Mouse (Mus musculus): ENCODE measurements around the gene Adamts13. TPM values are rescaled to one million over a fixed set of nuclear protein-coding genes. Genes with fewer than 3 reads are reported as not detected.

Gene Adamts13
- polyA plus RNA-seq, 1 experiment from 2014 or later: 0.20 TPM

DNA sequence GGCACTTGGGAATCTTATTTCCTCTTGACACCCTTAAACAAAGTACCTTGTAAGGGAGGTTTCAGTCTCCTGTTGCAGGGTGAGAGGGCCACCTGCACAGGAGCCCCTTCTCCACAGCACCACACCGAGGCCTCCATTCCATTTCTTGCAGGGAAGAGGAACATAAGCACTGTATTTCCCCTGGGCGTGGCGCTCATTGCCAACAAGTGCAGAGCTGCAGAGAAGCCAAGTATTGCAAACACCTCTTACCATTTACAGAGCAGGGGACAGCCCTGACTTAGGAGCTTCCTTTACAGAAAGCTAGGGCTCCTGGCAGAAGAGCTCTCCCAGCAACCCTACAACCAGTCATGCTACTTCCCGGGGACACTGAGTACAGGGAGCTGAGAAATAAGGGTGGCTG, 21.0 kb upstream of the Adamts13 start:
- no peaks in the 10 kb centered on the region for H3K9me3 ChIP-seq (ENCODE audit: control insufficient read depth)
- WGBS: 79% methylated on average over 4 of the region's 4 CpGs
- H3K4me1 ChIP-seq (replicated peaks; ENCODE audit: control insufficient read depth, insufficient read depth, low read length): no peaks in the 10 kb centered on the region
- H3K27ac ChIP-seq (ENCODE audit: low read depth, low read length): no peak overlapping the region
- H3K36me3 ChIP-seq (ENCODE audit: control insufficient read depth, insufficient read depth): peaks cover 69% of the 10 kb centered on the region
- ATAC-seq: no peak
- H3K9ac ChIP-seq (ENCODE audit: low read depth, low read length): no peak overlapping the region
- no peak overlapping the region for H3K4me2 ChIP-seq (replicated peaks; ENCODE audit: low read depth)
- H3K27me3 ChIP-seq (replicated peaks; ENCODE audit: control insufficient read depth, insufficient read depth, low read length): no peaks in the 10 kb centered on the region
- no peak for TF ChIP-seq CTCF (IDR thresholded peaks at IDR 0.05; ENCODE audit: low read depth)
- no peak overlapping the region for H3K4me3 ChIP-seq (ENCODE audit: low read depth, low read length)

DNA sequence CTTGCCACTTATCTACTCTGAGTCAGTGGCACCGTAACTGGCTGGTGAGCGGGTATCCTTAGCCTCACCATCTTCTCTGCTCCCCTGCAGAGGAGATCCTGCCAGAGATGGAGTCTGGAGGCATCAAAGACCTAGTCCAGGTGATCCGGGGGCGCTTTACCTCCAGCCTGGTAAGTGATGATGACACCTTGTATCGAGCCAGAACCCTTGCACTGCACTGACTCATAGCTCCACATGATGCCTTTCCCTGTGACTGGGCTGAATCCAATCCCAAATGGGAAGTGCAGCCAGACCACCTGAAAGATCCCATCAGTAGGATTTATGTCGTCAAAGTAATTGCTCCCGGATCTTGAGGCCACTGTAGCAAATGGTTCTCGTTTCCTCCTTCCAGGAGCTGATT, 20.4 kb upstream of the Adamts13 start:
- no peak for TF ChIP-seq CTCF (IDR thresholded peaks at IDR 0.05; ENCODE audit: low read depth)
- H3K4me1 ChIP-seq (replicated peaks; ENCODE audit: control insufficient read depth, insufficient read depth, low read length): no peaks in the 10 kb centered on the region
- WGBS: 85% methylated on average over 8 of the region's 8 CpGs

GRCm38 (mm10) chr2:26954735-26955395, 18.4 kb upstream of the Adamts13 start:
- TF ChIP-seq CTCF (IDR thresholded peaks at IDR 0.05; ENCODE audit: low read depth): no peak
- Histone ChIP-seq H3K9ac (ENCODE audit: low read depth, low read length) (no peak overlapping the region), H3K4me3 (ENCODE audit: low read depth, low read length) (no peak overlapping the region), H3K4me2 (replicated peaks; ENCODE audit: low read depth) (no peak overlapping the region), H3K36me3 (ENCODE audit: control insufficient read depth, insufficient read depth) (peaks cover 78% of the 10 kb centered on the region), H3K9me3 (ENCODE audit: control insufficient read depth) (no peaks in the 10 kb centered on the region), H3K4me1 (replicated peaks; ENCODE audit: control insufficient read depth, insufficient read depth, low read length) (no peaks in the 10 kb centered on the region), H3K27me3 (replicated peaks; ENCODE audit: control insufficient read depth, insufficient read depth, low read length) (no peaks in the 10 kb centered on the region), H3K27ac (ENCODE audit: low read depth, low read length) (peak overlapping the region; percentile 30; the same call in 1 of the 2 replicates)
- 79% methylated on average over 2 of the region's 2 CpGs for WGBS
- ATAC-seq: no peak

More for the DNA sequence above, 20.4 kb upstream of the Adamts13 start:
- Histone ChIP-seq H3K9me3 (ENCODE audit: control insufficient read depth) (no peaks in the 10 kb centered on the region), H3K4me3 (ENCODE audit: low read depth, low read length) (no peak overlapping the region), H3K36me3 (ENCODE audit: control insufficient read depth, insufficient read depth) (peaks cover 70% of the 10 kb centered on the region), H3K27me3 (replicated peaks; ENCODE audit: control insufficient read depth, insufficient read depth, low read length) (no peaks in the 10 kb centered on the region), H3K9ac (ENCODE audit: low read depth, low read length) (no peak overlapping the region), H3K4me2 (replicated peaks; ENCODE audit: low read depth) (no peak overlapping the region), H3K27ac (ENCODE audit: low read depth, low read length) (no peak overlapping the region)
- no peak for ATAC-seq

GRCm38 (mm10) chr2:26956811-26957487, 16.3 kb upstream of the Adamts13 start:
- no peaks in the 10 kb centered on the region for H3K9me3 ChIP-seq (ENCODE audit: control insufficient read depth)
- H3K36me3 ChIP-seq (ENCODE audit: control insufficient read depth, insufficient read depth): peaks cover 83% of the 10 kb centered on the region
- peak; percentile 98 for ATAC-seq
- no peaks in the 10 kb centered on the region for H3K4me1 ChIP-seq (replicated peaks; ENCODE audit: control insufficient read depth, insufficient read depth, low read length)
- peak overlapping the region; percentile 91 for H3K27ac ChIP-seq (ENCODE audit: low read depth, low read length)
- no peak overlapping the region for H3K4me2 ChIP-seq (replicated peaks; ENCODE audit: low read depth)
- H3K9ac ChIP-seq (ENCODE audit: low read depth, low read length): no peak overlapping the region
- H3K27me3 ChIP-seq (replicated peaks; ENCODE audit: control insufficient read depth, insufficient read depth, low read length): no peaks in the 10 kb centered on the region
- 53% methylated on average over 12 of the region's 12 CpGs for WGBS
- H3K4me3 ChIP-seq (ENCODE audit: low read depth, low read length): no peak overlapping the region
- TF ChIP-seq CTCF (IDR thresholded peaks at IDR 0.05; ENCODE audit: low read depth): no peak

DNA sequence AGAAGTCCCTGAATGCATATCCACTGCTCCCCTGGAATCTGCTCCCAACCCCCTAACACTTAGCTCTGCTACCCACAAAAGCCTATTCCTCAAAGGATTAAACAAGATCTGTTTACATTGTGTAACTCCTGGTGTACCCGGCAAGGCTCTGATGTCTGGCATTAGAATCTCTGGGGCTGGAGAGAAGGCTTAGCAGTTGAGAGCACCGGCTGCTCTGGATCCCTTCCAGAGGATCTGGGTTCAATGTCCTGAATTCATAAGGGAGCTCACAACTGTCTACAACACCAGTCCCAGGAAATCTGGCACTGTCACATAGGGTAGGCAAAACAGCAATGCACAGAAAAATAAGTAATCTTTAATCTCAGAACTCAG, 15.7 kb upstream of the Adamts13 start:
- Histone ChIP-seq H3K36me3 (ENCODE audit: control insufficient read depth, insufficient read depth) (peaks cover 82% of the 10 kb centered on the region), H3K9ac (ENCODE audit: low read depth, low read length) (no peak overlapping the region), H3K4me2 (replicated peaks; ENCODE audit: low read depth) (no peak overlapping the region; the same call in 1 of the 2 replicates), H3K27ac (ENCODE audit: low read depth, low read length) (peak overlapping the region; percentile 91), H3K4me1 (replicated peaks; ENCODE audit: control insufficient read depth, insufficient read depth, low read length) (no peaks in the 10 kb centered on the region), H3K4me3 (ENCODE audit: low read depth, low read length) (no peak overlapping the region), H3K9me3 (ENCODE audit: control insufficient read depth) (no peaks in the 10 kb centered on the region), H3K27me3 (replicated peaks; ENCODE audit: control insufficient read depth, insufficient read depth, low read length) (no peaks in the 10 kb centered on the region)
- ATAC-seq: peak; percentile 17; the same call in 1 of the 2 replicates
- WGBS: 37% methylated on average over 2 of the region's 2 CpGs
- TF ChIP-seq CTCF (IDR thresholded peaks at IDR 0.05; ENCODE audit: low read depth): no peak

DNA sequence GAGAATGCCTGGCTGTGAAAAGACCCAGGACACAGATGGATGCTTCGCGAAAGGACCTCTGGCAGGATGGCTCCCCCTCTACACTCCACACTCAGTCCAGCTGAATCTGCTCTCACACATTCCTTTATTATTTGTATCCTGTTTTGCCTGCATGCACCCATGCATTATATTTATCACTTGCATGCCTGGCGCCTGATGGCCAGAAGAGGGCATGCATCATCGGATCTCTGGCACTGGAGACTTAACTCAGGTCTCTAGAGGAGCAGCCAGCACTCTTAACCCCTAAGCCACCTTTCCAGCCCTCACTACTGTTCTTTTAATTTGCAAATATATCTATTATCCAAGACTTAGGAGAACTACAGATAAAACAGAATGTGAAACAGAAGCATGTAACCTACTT, 12.5 kb upstream of the Adamts13 start:
- Histone ChIP-seq H3K4me1 (replicated peaks; ENCODE audit: control insufficient read depth, insufficient read depth, low read length) (0 out of 2 replicates have a peak, but pooled peaks cover 3% of the 10 kb centered on the region), H3K9me3 (ENCODE audit: control insufficient read depth) (no peaks in the 10 kb centered on the region), H3K4me2 (replicated peaks; ENCODE audit: low read depth) (no peak overlapping the region), H3K27me3 (replicated peaks; ENCODE audit: control insufficient read depth, insufficient read depth, low read length) (no peaks in the 10 kb centered on the region), H3K27ac (ENCODE audit: low read depth, low read length) (no peak overlapping the region), H3K36me3 (ENCODE audit: control insufficient read depth, insufficient read depth) (peaks cover 54% of the 10 kb centered on the region), H3K4me3 (ENCODE audit: low read depth, low read length) (no peak overlapping the region), H3K9ac (ENCODE audit: low read depth, low read length) (no peak overlapping the region)
- TF ChIP-seq CTCF (IDR thresholded peaks at IDR 0.05; ENCODE audit: low read depth): peak; percentile 66
- 72% methylated on average over 4 of the region's 4 CpGs for WGBS
- ATAC-seq: no peak

Data from intestine, postnatal 0 days (tissue).